Mouse (Mus musculus) liver, embryonic 14.5 days (tissue): ENCODE results near the gene Snrnp25. TPM values are rescaled to one million over a fixed set of nuclear protein-coding genes. Genes with fewer than 3 reads are reported as not detected.
A peak's percentile ranks its signal among the peaks of the same experiment; 100 is the strongest.

Source experiments
- ATAC-seq: fragments of 200-750 bp; cut with Nextera tagmentation; 2 replicates; pipeline ENCODE4 v1.8.0; 2017; ENCODE audit warnings: moderate number of reproducible peaks, mild to moderate bottlenecking, moderate library complexity; ENCODE audit not compliant: insufficient read depth
- DNase-seq, 3 experiments: peaks; one replicate each; pipeline ENCODE4 v3.0.0-alpha.2; 2012 to 2013; ENCODE audit warnings: low read depth in 3 of 3, low spot score in 3 of 3
- H3K27ac ChIP-seq: fragments of 300-500 bp; sonication (generic); 2 replicates; pipeline ENCODE4 v1.5.1; 2014; ENCODE audit warnings: moderate library complexity, mild to moderate bottlenecking, control low read depth, inconsistent platforms
- H3K27me3 ChIP-seq: fragments of 300-500 bp; sonication (generic); 2 replicates; pipeline ENCODE4 v1.6.1; 2014; ENCODE audit warnings: mild to moderate bottlenecking, low read length, moderate library complexity; ENCODE audit not compliant: control insufficient read depth, insufficient read depth
- H3K36me3 ChIP-seq: fragments of 300-500 bp; sonication (generic); replicated peaks from 2 replicates; pipeline ENCODE4 v1.6.1; 2014; ENCODE audit warnings: low read depth; ENCODE audit not compliant: control insufficient read depth, insufficient read depth
- H3K4me1 ChIP-seq, 2 experiments: fragments of 200-500 bp in 1 of 2; fragments of 300-500 bp in 1 of 2; sonication (generic) in 1 of 2; replicated peaks; 2 replicates each; pipeline ENCODE4 v1.6.1; 2012 to 2014; ENCODE audit warnings: antibody characterized with exemption in 1 of 2, inconsistent platforms in 1 of 2, low read length in 1 of 2; ENCODE audit not compliant: control insufficient read depth in 2 of 2, insufficient read depth in 2 of 2
- H3K4me2 ChIP-seq: fragments of 300-500 bp; sonication (generic); 2 replicates; pipeline ENCODE4 v1.6.1; 2014; ENCODE audit warnings: low read depth, mild to moderate bottlenecking, control low read depth, moderate library complexity
- H3K4me3 ChIP-seq, 2 experiments: fragments of 200-500 bp in 1 of 2; fragments of 300-500 bp in 1 of 2; sonication (generic) in 1 of 2; 2 replicates each; pipeline ENCODE4 v1.5.1; 2012 to 2014; ENCODE audit warnings: low read depth in 2 of 2, low read length in 2 of 2, mild to moderate bottlenecking in 2 of 2, control low read depth in 1 of 2, inconsistent platforms in 1 of 2, moderate library complexity in 1 of 2; ENCODE audit not compliant: insufficient read depth in 1 of 2
- H3K9ac ChIP-seq: fragments of 300-500 bp; sonication (generic); replicated peaks from 2 replicates; pipeline ENCODE4 v1.6.1; 2014; ENCODE audit warnings: mild to moderate bottlenecking, control low read depth, moderate library complexity
- H3K9me3 ChIP-seq: fragments of 300-500 bp; sonication (generic); 2 replicates; pipeline ENCODE4 v1.6.1; 2016; ENCODE audit warnings: low read length, mixed read lengths; ENCODE audit not compliant: control insufficient read depth
- CTCF ChIP-seq: IDR thresholded peaks from 2 replicates; pipeline ENCODE4 v1.5.1; 2016; ENCODE audit warnings: antibody characterized with exemption, low read depth, control low read depth
- EP300 ChIP-seq: IDR thresholded peaks from 2 replicates; pipeline ENCODE4 v1.6.1; 2016; ENCODE audit warnings: antibody characterized with exemption, low read depth
- WGBS: fragments of 180-500 bp; shearing (Covaris S2); extraction: QIAGEN DNeasy Blood & Tissue Kit; methylation state at CpG from one replicate; pipeline ENCODE4 v1.1.7; 2014; ENCODE audit not compliant: insufficient replicate concordance; 5-methylcytosine and 5-hydroxymethylcytosine counted together
- polyA plus RNA-seq, 2 experiments: library from polyadenylated mRNA; depleted of rRNA in 1 of 2; stranded (reverse) in 1 of 2; unstranded in 1 of 2; fragments of >200 nt; fragmentation: Nextera tagmentation in 1 of 2; extraction: Ambion mirVana in 1 of 2; gene quantifications; 2 replicates each; pipeline versions ENCODE4 v1.2.1 to v1.2.3; 2012 to 2014

The Snrnp25 gene
- polyA plus RNA-seq, 2 experiments: 67.9 to 93.1 TPM

DNA sequence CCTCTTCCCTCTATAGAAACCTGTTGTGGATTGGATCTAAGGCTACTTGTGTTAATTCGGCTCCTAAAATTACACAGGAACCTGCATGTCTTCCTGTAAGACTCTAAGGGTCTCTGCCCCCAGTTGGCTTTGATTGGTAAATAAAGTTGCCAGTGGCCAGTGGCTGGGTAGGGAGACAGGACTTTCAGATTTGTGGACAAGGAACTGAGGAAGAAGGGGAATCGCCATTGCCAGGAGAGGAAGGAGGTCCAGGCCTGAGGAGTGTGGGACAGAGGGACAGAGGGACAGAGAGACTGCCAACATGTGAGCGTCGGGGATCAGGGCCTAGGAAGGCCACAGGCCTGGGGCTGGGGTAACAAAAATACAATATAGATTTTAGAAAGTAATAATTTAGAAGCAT is 24.0 kb upstream of the Snrnp25 start:
- Histone ChIP-seq H3K4me3 (no peak overlapping the region), H3K9me3 (no peaks in the 10 kb centered on the region), H3K9ac (no peak overlapping the region), H3K27ac (no peak overlapping the region), H3K4me2 (no peak overlapping the region), H3K27me3 (no peaks in the 10 kb centered on the region; the same call in 1 of the 2 replicates), H3K36me3 (no peaks in the 10 kb centered on the region), H3K4me1 (no peaks in the 10 kb centered on the region)
- DNase-seq (no peak), ATAC-seq (no peak)
- TF ChIP-seq EP300 (no peak), CTCF (no peak)
- WGBS: 73% methylated on average over 4 of the region's 4 CpGs

GRCm38 (mm10) chr11:32181973-32182868 is 23.0 kb upstream of the Snrnp25 start:
- TF ChIP-seq CTCF (peak; percentile 89), EP300 (no peak)
- WGBS: 39% methylated on average over 24 of the region's 25 CpGs
- Histone ChIP-seq H3K4me2 (no peak overlapping the region), H3K4me1 (no peaks in the 10 kb centered on the region), H3K9ac (no peak overlapping the region), H3K4me3 (no peak overlapping the region), H3K9me3 (no peaks in the 10 kb centered on the region), H3K36me3 (no peaks in the 10 kb centered on the region), H3K27me3 (no peaks in the 10 kb centered on the region; the same call in 1 of the 2 replicates), H3K27ac (no peak overlapping the region)
- ATAC-seq: no peak
- peak; percentile 42 to 49 (median 44) for DNase-seq

- H3K4me2 ChIP-seq: no peak overlapping the region
- H3K4me1 ChIP-seq: no peaks in the 10 kb centered on the region
- H3K9me3 ChIP-seq: no peaks in the 10 kb centered on the region
- no peak for DNase-seq
- no peaks in the 10 kb centered on the region for H3K36me3 ChIP-seq
- TF ChIP-seq CTCF: no peak
- no peak for TF ChIP-seq EP300
- no peak overlapping the region for H3K27ac ChIP-seq
- no peak overlapping the region for H3K9ac ChIP-seq
- 73% methylated on average over 8 of the region's 8 CpGs for WGBS
- H3K4me3 ChIP-seq: no peak overlapping the region
- no peak for ATAC-seq
- no peaks in the 10 kb centered on the region; the same call in 1 of the 2 replicates for H3K27me3 ChIP-seq
Observed at GRCm38 (mm10) chr11:32184469-32184868, 20.7 kb upstream of the Snrnp25 start.

- H3K4me1 ChIP-seq: no peaks in the 10 kb centered on the region
- ATAC-seq: no peak
- DNase-seq: no peak
- no peak overlapping the region for H3K4me2 ChIP-seq
- H3K27me3 ChIP-seq: no peaks in the 10 kb centered on the region; the same call in 1 of the 2 replicates
- no peak overlapping the region for H3K27ac ChIP-seq
- no peaks in the 10 kb centered on the region for H3K9me3 ChIP-seq
- no peak overlapping the region for H3K9ac ChIP-seq
- no peaks in the 10 kb centered on the region for H3K36me3 ChIP-seq
- H3K4me3 ChIP-seq: no peak overlapping the region
- TF ChIP-seq EP300 (no peak), CTCF (no peak)
- WGBS: 71% methylated on average over 3 of the region's 3 CpGs
Observed at GRCm38 (mm10) chr11:32186031-32186430, 19.2 kb upstream of the Snrnp25 start.

GRCm38 (mm10) chr11:32187256-32187655 is 18.0 kb upstream of the Snrnp25 start:
- Histone ChIP-seq H3K9ac (no peak overlapping the region), H3K9me3 (no peaks in the 10 kb centered on the region), H3K4me3 (no peak overlapping the region), H3K4me2 (no peak overlapping the region), H3K36me3 (no peaks in the 10 kb centered on the region), H3K27me3 (no peaks in the 10 kb centered on the region; the same call in 1 of the 2 replicates), H3K4me1 (no peaks in the 10 kb centered on the region), H3K27ac (no peak overlapping the region)
- DNase-seq (no peak), ATAC-seq (no peak)
- WGBS: 65% methylated on average over 4 of the region's 4 CpGs
- TF ChIP-seq EP300 (no peak), CTCF (peak; percentile 56)
